Mouse (Mus musculus) hindbrain, postnatal 0 days (tissue): Measurements from ENCODE around the gene Prss8. TPM values are rescaled to one million over a fixed set of nuclear protein-coding genes. Genes with fewer than 3 reads are reported as not detected.

Experiments
- ATAC-seq: fragments of 200-750 bp; cut with Nextera tagmentation; 2 replicates; pipeline ENCODE4 v1.8.0; 2017; ENCODE audit warnings: mild to moderate bottlenecking, moderate TSS enrichment, moderate library complexity
- DNase-seq: peaks from one replicate; pipeline ENCODE4 v3.0.0-alpha.2; 2015; ENCODE audit warnings: low spot score
- H3K27ac ChIP-seq: fragments of 300-500 bp; sonication (generic); 2 replicates; pipeline ENCODE4 v1.5.1; 2014; ENCODE audit warnings: mild to moderate bottlenecking
- H3K27me3 ChIP-seq: fragments of 300-500 bp; sonication (generic); 2 replicates; pipeline ENCODE4 v1.6.1; 2014; ENCODE audit warnings: low read length, mixed read lengths; ENCODE audit not compliant: insufficient read depth
- H3K36me3 ChIP-seq: fragments of 300-500 bp; sonication (generic); 2 replicates; pipeline ENCODE4 v1.6.1; 2014; ENCODE audit warnings: low read length, mixed read lengths; ENCODE audit not compliant: insufficient read depth
- H3K4me1 ChIP-seq: fragments of 300-500 bp; sonication (generic); 2 replicates; pipeline ENCODE4 v1.6.1; 2014; ENCODE audit warnings: antibody characterized with exemption, low read length, mixed read lengths; ENCODE audit not compliant: insufficient read depth
- H3K4me2 ChIP-seq: fragments of 300-500 bp; sonication (generic); 2 replicates; pipeline ENCODE4 v1.6.1; 2014; ENCODE audit warnings: low read depth, mild to moderate bottlenecking, low read length, moderate library complexity, mixed read lengths
- H3K4me3 ChIP-seq: fragments of 300-500 bp; sonication (generic); 2 replicates; pipeline ENCODE4 v1.5.1; 2014; ENCODE audit warnings: low read length
- H3K9ac ChIP-seq: fragments of 300-500 bp; sonication (generic); replicated peaks from 2 replicates; pipeline ENCODE4 v1.6.1; 2014; ENCODE audit warnings: mild to moderate bottlenecking, low read length, moderate library complexity, mixed read lengths
- H3K9me3 ChIP-seq: fragments of 300-500 bp; sonication (generic); 2 replicates; pipeline ENCODE4 v1.6.1; 2016; ENCODE audit warnings: low read length, mixed read lengths
- CTCF ChIP-seq: IDR thresholded peaks from 2 replicates; pipeline ENCODE4 v1.5.1; 2016; ENCODE audit warnings: antibody characterized with exemption, control low read depth, low read depth
- WGBS: fragments of 180-500 bp; shearing (Covaris S2); extraction: QIAGEN DNeasy Blood & Tissue Kit; methylation state at CpG from one replicate; pipeline ENCODE4 v1.1.7; 2014; 5-methylcytosine and 5-hydroxymethylcytosine counted together
- polyA plus RNA-seq: library from polyadenylated mRNA; unstranded; fragments of >200 nt; fragmentation: Nextera tagmentation; extraction: Ambion mirVana; gene quantifications from 2 replicates; pipeline ENCODE4 v1.2.1, GENCODE M21; 2015
- total RNA-seq: library from RNA; depleted of rRNA; stranded (reverse); fragments of >200 nt; gene quantifications from 2 replicates; pipeline ENCODE4 v1.2.3, GENCODE M21; 2014; rRNA removed

Gene Prss8
- total RNA-seq (0.26 and 0.32 TPM in 2 replicates), polyA plus RNA-seq (0.35 and 0.44 TPM in 2 replicates)

DNA sequence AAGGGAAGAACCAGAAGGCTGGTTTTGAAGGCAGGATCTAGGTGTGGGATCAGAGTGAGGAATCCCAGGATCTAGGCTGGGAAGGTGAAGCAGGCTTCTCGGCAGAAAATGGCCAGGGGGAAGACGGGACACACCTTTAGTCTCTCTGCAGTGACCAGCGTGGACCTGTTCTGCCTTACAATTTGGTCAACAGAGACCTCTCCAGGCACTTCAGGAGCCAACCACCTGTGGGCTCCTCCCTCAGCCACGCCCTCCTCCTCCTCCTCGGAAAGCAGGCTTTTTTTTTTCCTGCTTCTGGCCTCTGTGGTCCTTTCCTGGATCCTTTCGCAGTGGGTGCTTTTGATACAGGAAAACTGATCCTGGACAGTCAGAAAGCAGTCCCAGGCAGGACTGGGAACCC, at the start of gene Prss8:
TSS of gene Prss8 (minus strand) at position 182 of the 400 bp plus-strand sequence.
- DNase-seq = no peak
- Histone ChIP-seq H3K27ac (no peak within 1 kb of the TSS), H3K4me1 (peaks cover 3% of the 10 kb centered on the region; the same call in 1 of the 2 replicates), H3K9me3 (no peaks in the 10 kb centered on the region), H3K9ac (no peak within 1 kb of the TSS; the same call in 1 of the 2 replicates), H3K4me2 (peak within 1 kb of the TSS; percentile 16; the same call in 1 of the 2 replicates), H3K36me3 (peaks cover 4% of the 10 kb centered on the region; the same call in 1 of the 2 replicates), H3K4me3 (peak within 1 kb of the TSS; percentile 10; the same call in 1 of the 2 replicates), H3K27me3 (peaks cover 9% of the 10 kb centered on the region; the same call in 1 of the 2 replicates)
- no peak for TF ChIP-seq CTCF
- ATAC-seq = no peak
- WGBS = 16% methylated on average over 6 of the region's 6 CpGs

DNA sequence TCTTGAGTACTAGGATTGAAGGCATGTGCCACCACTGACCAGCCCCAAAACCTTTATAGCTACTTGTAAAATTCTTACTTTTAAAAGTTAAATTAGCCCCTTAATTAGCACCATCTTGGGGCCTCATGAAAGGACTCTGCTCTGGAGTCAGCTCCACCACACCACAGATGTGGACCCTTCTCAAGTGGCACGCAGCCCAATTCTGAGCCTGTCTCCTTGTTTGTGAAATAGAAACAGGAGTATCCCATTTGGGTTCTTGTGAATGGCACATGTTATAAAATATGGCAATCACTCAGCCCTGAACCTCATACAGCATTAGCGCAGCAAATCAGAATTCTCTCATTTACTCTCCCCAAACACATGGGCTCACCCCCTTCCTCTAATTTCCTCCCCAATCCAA, 49.0 kb upstream of the Prss8 start:
- Histone ChIP-seq H3K27ac (no peak overlapping the region), H3K36me3 (peaks cover 81% of the 10 kb centered on the region), H3K4me1 (no peaks in the 10 kb centered on the region), H3K9ac (no peak overlapping the region), H3K27me3 (no peaks in the 10 kb centered on the region), H3K9me3 (no peaks in the 10 kb centered on the region), H3K4me3 (no peak overlapping the region), H3K4me2 (no peak overlapping the region)
- 95% methylated on average over 2 of the region's 2 CpGs for WGBS
- DNase-seq (no peak), ATAC-seq (no peak)
- TF ChIP-seq CTCF = no peak

DNA sequence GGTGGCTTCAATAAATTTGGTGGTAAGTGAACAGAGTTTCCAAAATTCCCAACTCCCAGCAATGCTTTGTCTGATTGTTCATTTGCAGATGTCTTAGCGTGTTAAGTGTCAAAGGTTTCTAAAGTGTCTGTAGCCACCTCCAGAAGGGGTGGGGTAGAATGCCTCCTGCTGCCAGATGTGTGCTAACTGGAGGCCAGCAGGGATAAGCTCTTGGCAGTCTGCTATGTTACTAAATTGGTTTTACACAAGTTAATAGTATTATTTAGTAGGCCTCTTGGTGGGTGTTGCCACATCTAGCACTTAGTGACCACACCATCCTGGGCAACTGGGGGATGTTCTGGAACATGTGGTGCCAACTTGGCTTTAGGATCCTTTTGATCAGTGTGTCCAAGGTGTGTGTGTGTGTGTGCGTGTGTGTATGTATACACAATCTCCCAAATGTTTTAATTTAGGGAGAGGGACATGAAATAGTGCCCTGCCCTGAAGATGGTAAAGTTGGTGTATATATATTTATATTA, 44.6 kb upstream of the Prss8 start:
- WGBS = 89% methylated on average over 2 of the region's 2 CpGs
- no peak overlapping the region for H3K4me3 ChIP-seq
- no peak for ATAC-seq
- H3K9ac ChIP-seq = no peak overlapping the region
- DNase-seq = no peak
- TF ChIP-seq CTCF = no peak
- H3K9me3 ChIP-seq = no peaks in the 10 kb centered on the region
- H3K27me3 ChIP-seq = no peaks in the 10 kb centered on the region
- H3K36me3 ChIP-seq = peaks cover 71% of the 10 kb centered on the region
- H3K27ac ChIP-seq = no peak overlapping the region
- peaks cover 2% of the 10 kb centered on the region; the same call in 1 of the 2 replicates for H3K4me1 ChIP-seq
- H3K4me2 ChIP-seq = no peak overlapping the region

DNA sequence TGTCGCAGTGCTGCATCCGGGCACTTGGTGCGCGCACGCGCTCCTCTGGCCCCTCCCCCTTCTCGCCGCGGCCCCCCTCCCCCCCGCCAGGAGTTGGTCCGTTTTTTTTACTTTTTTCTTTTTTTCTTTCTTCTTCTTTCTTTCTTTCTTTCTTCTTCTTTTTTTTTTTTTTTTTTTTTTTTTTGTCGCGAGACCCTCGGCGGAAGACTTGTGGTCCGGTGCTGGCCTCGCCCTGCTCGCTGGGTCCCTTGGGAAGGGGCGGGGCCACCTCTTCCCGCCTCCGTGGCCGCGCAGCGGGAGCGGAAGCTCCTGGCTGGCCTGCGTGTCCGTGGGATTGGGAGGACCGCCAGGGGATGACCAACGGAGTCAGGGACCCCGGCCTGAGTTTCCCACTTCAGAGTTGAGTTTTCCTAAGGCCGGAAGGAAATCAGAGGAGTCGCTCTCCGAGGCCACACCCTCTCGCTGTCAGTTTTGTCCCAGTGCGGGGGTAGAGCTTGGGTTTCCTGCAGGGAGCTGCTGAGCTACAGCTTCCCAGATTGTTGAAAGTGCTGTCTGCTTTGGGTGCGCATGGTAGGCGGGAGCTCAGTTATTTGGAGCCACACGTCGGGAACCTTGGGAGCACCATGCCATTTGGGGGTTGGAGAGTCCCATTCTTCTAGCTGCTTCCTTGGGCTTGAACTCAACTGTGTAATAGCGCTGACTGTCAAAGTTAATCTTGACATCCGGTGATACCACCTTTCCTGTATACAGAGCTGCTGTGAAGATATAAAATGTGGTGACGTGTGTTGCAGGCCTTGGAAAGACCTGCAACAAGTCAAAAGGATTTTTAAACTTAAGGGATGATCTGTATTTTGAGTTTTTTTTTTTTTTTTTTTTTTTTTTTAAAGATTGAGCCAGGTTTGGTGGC, 38.3 kb upstream of the Prss8 start:
- Histone ChIP-seq H3K27ac (peak overlapping the region; percentile 97), H3K36me3 (peaks cover 26% of the 10 kb centered on the region), H3K27me3 (no peaks in the 10 kb centered on the region), H3K4me2 (peak overlapping the region; percentile 67), H3K4me1 (peaks cover 8% of the 10 kb centered on the region), H3K9ac (peak overlapping the region; percentile 91), H3K9me3 (no peaks in the 10 kb centered on the region), H3K4me3 (peak overlapping the region; percentile 77)
- WGBS = 1% methylated on average over 39 of the region's 42 CpGs
- TF ChIP-seq CTCF = no peak
- ATAC-seq (peak; percentile 46), DNase-seq (peak; percentile 88)

DNA sequence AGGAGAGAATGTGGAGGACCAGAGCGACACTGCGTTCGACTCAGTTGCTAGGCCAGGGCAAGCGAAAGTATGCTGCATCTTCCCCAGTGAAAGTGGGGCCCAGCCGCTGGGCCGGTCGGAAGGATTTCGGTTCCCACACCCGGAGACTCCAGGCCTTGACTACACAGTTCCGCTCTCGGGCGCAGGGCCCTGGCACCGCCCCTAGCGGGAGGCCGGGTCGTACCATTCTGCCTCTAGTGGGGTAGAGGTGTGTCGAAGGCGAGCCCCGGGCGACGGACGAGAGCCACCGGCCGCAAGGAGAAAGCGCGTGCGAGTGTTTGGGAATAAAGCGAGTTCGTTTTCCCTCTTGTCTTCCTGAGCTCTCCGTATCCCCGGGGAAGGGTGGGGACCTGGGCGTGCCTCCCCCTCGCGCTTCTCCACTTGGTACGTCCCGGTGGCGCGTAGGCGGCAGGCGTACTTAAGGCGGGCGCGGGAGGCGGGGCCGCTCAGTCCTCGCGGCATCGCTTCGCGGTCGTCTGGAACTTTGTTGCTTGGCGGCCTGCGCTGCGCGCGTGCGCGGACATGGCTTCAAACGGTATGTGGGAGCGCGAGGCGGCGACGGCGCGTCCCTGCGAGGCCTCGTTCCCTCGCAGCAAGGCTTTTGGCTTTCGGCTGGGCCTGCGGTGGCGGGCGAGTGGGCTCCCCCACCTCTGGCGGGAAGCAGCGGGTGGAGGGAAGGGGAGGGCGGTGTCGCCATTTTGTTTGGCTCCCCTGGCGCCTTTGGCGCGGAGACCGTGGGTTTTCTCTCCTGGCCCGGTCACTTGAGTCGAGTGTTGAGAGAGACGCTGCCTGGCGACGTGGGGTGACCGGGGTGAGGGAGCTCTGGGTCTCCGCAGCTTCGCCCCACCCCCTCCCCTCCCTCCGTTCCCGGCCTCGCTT, 37.4 kb upstream of the Prss8 start, which contains the start of gene Fus:
TSS of gene Fus (plus strand) at position 454 of the 918 bp plus-strand sequence.
- DNase-seq = peak; percentile 96
- under 1% methylated on average over 85 of the region's 92 CpGs for WGBS
- H3K27ac ChIP-seq = peak within 1 kb of the TSS; percentile 97

DNA sequence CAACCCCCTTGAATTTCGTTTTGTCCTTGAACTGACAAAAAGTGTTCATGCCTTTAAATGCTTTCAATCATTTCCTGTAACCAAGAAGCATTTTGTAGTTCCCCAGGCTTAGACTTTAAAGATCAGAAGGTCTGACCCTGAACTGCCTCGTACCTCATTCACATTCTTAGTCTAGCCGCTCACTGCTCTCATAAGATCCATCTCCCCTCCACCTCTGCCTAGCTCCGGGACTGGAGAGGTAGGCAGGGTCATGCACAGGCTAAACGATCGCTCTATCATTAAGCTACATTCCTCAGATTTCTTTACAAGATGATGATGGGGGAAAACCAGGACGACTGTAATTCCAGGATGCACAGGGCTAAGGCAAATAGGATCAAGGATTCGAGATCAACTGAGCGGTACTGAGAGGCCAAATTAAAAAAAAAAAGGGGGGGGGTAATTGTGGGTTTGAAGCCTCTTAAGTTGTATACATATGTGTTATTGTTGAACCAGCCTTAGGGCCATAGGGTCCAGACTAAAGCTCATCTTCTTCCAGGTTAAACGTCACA, 36.5 kb upstream of the Prss8 start:
- peak overlapping the region; percentile 67 for H3K4me2 ChIP-seq
- no peaks in the 10 kb centered on the region for H3K9me3 ChIP-seq
- TF ChIP-seq CTCF = no peak
- no peak for DNase-seq
- H3K36me3 ChIP-seq = peaks cover 8% of the 10 kb centered on the region; the same call in 1 of the 2 replicates
- H3K27me3 ChIP-seq = no peaks in the 10 kb centered on the region
- H3K27ac ChIP-seq = peak overlapping the region; percentile 97
- H3K4me3 ChIP-seq = peak overlapping the region; percentile 77
- H3K9ac ChIP-seq = peak overlapping the region; percentile 91
- WGBS = 10% methylated on average over 10 of the region's 10 CpGs
- no peak for ATAC-seq
- peaks cover 8% of the 10 kb centered on the region for H3K4me1 ChIP-seq

More for the DNA sequence above, 37.4 kb upstream of the Prss8 start, which contains the start of gene Fus:
- peaks cover 17% of the 10 kb centered on the region for H3K36me3 ChIP-seq
- H3K9me3 ChIP-seq = no peaks in the 10 kb centered on the region
- TF ChIP-seq CTCF = peak; percentile 54
- H3K27me3 ChIP-seq = no peaks in the 10 kb centered on the region
- peaks cover 8% of the 10 kb centered on the region for H3K4me1 ChIP-seq
- peak within 1 kb of the TSS; percentile 77 for H3K4me3 ChIP-seq
- peak within 1 kb of the TSS; percentile 91 for H3K9ac ChIP-seq
- peak within 1 kb of the TSS; percentile 67 for H3K4me2 ChIP-seq
- ATAC-seq = peak; percentile 95
